Mouse (Mus musculus) liver, embryonic 13.5 days (tissue): Measurements from ENCODE around the gene 1700047I17Rik2. TPM values are rescaled to one million over a fixed set of nuclear protein-coding genes. Genes with fewer than 3 reads are reported as not detected.
"Not testable (repeated sequence)": the region's sequence is repeated elsewhere in the genome, so short reads cannot be mapped to it uniquely, and the experiment has no call there.

Experiments used
- ATAC-seq: fragments of 200-750 bp; cut with Nextera tagmentation; 2 replicates; pipeline ENCODE4 v1.8.0; 2017; ENCODE audit warnings: low read depth, mild to moderate bottlenecking, moderate number of reproducible peaks, moderate library complexity
- DNase-seq: peaks from one replicate; pipeline ENCODE4 v3.0.0; 2022
- H3K27ac ChIP-seq: fragments of 300-500 bp; sonication (generic); 2 replicates; pipeline ENCODE4 v1.5.1; 2015; ENCODE audit warnings: moderate library complexity, mild to moderate bottlenecking, inconsistent platforms
- H3K27me3 ChIP-seq: fragments of 300-500 bp; sonication (generic); 2 replicates; pipeline ENCODE4 v1.6.1; 2015; ENCODE audit warnings: mild to moderate bottlenecking, inconsistent platforms
- H3K36me3 ChIP-seq: fragments of 300-500 bp; sonication (generic); 2 replicates; pipeline ENCODE4 v1.6.1; 2015; ENCODE audit warnings: mild to moderate bottlenecking, inconsistent platforms
- H3K4me1 ChIP-seq: fragments of 300-500 bp; sonication (generic); replicated peaks from 2 replicates; pipeline ENCODE4 v1.6.1; 2015; ENCODE audit warnings: inconsistent platforms
- H3K4me2 ChIP-seq: fragments of 300-500 bp; sonication (generic); 2 replicates; pipeline ENCODE4 v1.6.1; 2015; ENCODE audit warnings: inconsistent platforms, mild to moderate bottlenecking, moderate library complexity
- H3K4me3 ChIP-seq: fragments of 300-500 bp; sonication (generic); replicated peaks from 2 replicates; pipeline ENCODE4 v1.5.1; 2015; ENCODE audit warnings: mild to moderate bottlenecking, inconsistent platforms
- H3K9ac ChIP-seq: fragments of 300-500 bp; sonication (generic); 2 replicates; pipeline ENCODE4 v1.6.1; 2015; ENCODE audit warnings: mild to moderate bottlenecking, inconsistent platforms
- H3K9me3 ChIP-seq: fragments of 300-500 bp; sonication (generic); replicated peaks from 2 replicates; pipeline ENCODE4 v1.6.1; 2016; ENCODE audit warnings: inconsistent platforms
- WGBS: fragments of 180-500 bp; shearing (Covaris S2); methylation state at CpG from one replicate; pipeline ENCODE4 v1.1.7; 2015; ENCODE audit not compliant: insufficient replicate concordance; 5-methylcytosine and 5-hydroxymethylcytosine counted together
- polyA plus RNA-seq: library from polyadenylated mRNA; unstranded; fragments of >200 nt; fragmentation: Nextera tagmentation; extraction: Ambion mirVana; gene quantifications from 2 replicates; pipeline ENCODE4 v1.2.1, GENCODE M21; 2015

1700047I17Rik2 gene
- not detected in 2 replicates for polyA plus RNA-seq

DNA sequence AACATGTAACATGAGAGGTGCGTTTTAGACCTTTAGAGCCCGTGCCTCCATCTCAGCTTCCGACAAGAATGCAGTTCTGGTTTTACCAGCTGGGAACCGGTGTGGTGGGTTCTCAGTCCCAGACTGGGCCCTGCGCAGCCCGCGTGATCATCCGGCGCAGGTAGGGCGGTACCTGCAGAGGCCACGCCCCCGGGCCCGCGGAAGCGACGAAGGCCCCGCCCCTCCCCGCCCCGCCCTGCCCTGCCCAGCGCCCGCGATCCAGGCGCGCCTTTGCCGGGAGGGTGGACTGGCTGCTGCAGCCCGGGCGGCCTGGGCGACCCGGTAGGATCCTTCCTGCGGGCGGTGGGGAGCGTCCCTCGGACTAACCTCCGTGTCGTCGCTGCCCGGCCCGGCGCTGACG, at the start of gene 1700047I17Rik2:
1700047I17Rik2 (plus strand) TSS at position 287 of the 400 bp plus-strand sequence.
- not testable (repeated sequence) for DNase-seq, H3K36me3 ChIP-seq, H3K4me3 ChIP-seq

DNA sequence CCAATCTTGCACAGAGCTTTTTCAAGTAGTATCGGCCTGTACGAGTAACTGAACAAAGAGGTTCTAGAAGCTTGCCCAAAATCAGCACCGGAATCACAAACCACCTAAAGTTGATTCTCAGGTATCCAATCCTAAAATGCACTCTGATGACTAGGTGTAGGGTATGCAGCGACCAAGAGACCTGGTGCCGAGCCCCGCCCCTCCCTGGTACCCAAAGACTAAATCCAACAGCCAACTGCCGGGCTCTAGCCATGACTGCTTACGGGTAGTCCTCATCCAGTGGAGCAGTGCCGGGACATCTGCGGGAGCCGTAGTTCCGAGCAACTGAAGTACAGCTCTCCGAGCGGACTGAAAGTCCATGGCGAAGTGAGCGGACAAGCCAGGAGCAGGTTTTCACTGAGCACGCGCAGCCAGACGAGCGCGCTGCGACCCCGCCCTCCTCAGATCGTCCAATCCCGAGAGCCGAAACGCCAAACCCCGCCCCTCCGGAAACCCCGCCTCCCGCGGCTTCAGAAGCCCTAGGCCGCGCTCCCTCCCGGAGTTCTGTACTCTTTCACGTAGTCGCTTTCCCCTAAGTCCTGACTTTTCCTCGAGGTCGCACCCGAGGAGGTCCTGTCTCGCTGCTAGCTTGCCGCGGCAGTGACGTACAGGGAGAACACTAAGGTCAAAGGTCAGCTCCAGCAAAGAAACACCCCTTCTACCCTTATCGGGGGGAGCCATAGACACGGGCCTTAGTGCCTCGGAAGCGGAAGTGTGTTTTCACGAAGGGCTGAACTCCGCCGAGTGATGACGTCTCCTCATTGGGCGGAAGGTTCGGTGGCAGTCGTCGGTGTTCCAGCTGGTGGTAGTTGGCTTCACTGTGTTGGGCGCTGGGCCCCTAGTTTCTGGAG, 44.6 kb upstream of the 1700047I17Rik2 start, which contains the start of gene Srp54b:
Srp54b (plus strand) TSS at position 546 of the 890 bp plus-strand sequence.
- DNase-seq, H3K27ac ChIP-seq: not testable (repeated sequence)

More for the DNA sequence above, at the start of gene 1700047I17Rik2:
- not testable (repeated sequence) for H3K27ac ChIP-seq, H3K9ac ChIP-seq, H3K4me1 ChIP-seq, H3K27me3 ChIP-seq, H3K9me3 ChIP-seq, H3K4me2 ChIP-seq
- WGBS: no CpG with 5 or more reads among the region's 40 CpGs
- ATAC-seq: peak; percentile 97

GRCm38 (mm10) chr12:55155449-55155783, 44.0 kb upstream of the 1700047I17Rik2 start:
- not testable (repeated sequence) for DNase-seq, H3K27ac ChIP-seq, H3K27me3 ChIP-seq, H3K4me2 ChIP-seq, H3K36me3 ChIP-seq, H3K9me3 ChIP-seq, H3K4me1 ChIP-seq
- H3K4me3 ChIP-seq: peak overlapping the region; percentile 46
- ATAC-seq: peak; percentile 46
- H3K9ac ChIP-seq: peak overlapping the region; percentile 53; the same call in 1 of the 2 replicates
- WGBS: under 1% methylated on average over 10 of the region's 24 CpGs

More for the DNA sequence above, 44.6 kb upstream of the 1700047I17Rik2 start, which contains the start of gene Srp54b:
- not testable (repeated sequence) for H3K36me3 ChIP-seq, H3K4me1 ChIP-seq, H3K4me2 ChIP-seq, H3K9me3 ChIP-seq, H3K27me3 ChIP-seq
- peak within 1 kb of the TSS; percentile 46 for H3K4me3 ChIP-seq
- WGBS: no CpG with 5 or more reads among the region's 57 CpGs
- H3K9ac ChIP-seq: peak within 1 kb of the TSS; percentile 53; the same call in 1 of the 2 replicates
- peak; percentile 96 for ATAC-seq

- not testable (repeated sequence) for H3K9me3 ChIP-seq, H3K27me3 ChIP-seq, H3K4me2 ChIP-seq, ATAC-seq, H3K36me3 ChIP-seq, H3K4me3 ChIP-seq, H3K27ac ChIP-seq, H3K9ac ChIP-seq, DNase-seq, H3K4me1 ChIP-seq
- no CpG with 5 or more reads among the region's 7 CpGs for WGBS
Observed at GRCm38 (mm10) chr12:55167034-55167557, 32.3 kb upstream of the 1700047I17Rik2 start.

- no CpG with 5 or more reads among the region's 8 CpGs for WGBS
- H3K4me1 ChIP-seq, H3K27me3 ChIP-seq, H3K4me3 ChIP-seq, ATAC-seq, H3K9ac ChIP-seq, DNase-seq, H3K4me2 ChIP-seq, H3K9me3 ChIP-seq, H3K27ac ChIP-seq, H3K36me3 ChIP-seq: not testable (repeated sequence)
Observed at GRCm38 (mm10) chr12:55187686-55188085, 11.7 kb upstream of the 1700047I17Rik2 start.

- H3K9ac ChIP-seq, H3K4me2 ChIP-seq, H3K4me1 ChIP-seq, DNase-seq, H3K27me3 ChIP-seq, H3K4me3 ChIP-seq, H3K27ac ChIP-seq, H3K9me3 ChIP-seq, H3K36me3 ChIP-seq, ATAC-seq: not testable (repeated sequence)
- no CpG with 5 or more reads among the region's 5 CpGs for WGBS
Observed at GRCm38 (mm10) chr12:55189127-55189526, 10.3 kb upstream of the 1700047I17Rik2 start.

DNA sequence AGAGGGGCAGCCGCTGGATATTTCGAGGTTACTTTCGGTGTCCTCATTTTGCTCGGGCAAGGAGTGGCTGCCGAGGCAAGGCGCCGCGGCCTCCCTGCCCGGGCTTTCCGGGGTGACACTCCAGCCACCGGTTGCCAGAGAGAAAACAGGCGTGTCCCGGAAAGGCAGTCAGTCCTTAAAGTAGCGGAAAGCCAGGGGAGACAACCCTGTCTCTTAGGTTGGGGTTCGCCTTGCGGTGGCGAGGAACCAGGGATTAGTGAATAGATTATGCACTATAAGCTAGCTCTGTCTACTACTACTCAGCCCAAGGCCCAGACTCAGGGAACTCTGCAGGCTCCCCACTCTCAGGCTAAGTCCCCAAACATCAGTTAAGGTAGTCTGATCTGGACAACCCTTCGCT, 407 bp downstream of the 1700047I17Rik2 start:
- not testable (repeated sequence) for DNase-seq, H3K4me3 ChIP-seq, H3K9me3 ChIP-seq, H3K4me2 ChIP-seq, H3K27me3 ChIP-seq, H3K36me3 ChIP-seq, H3K27ac ChIP-seq, H3K4me1 ChIP-seq, H3K9ac ChIP-seq
- ATAC-seq: peak; percentile 80
- WGBS: no CpG with 5 or more reads among the region's 18 CpGs

- ATAC-seq: peak; percentile 64
- H3K9ac ChIP-seq, H3K4me1 ChIP-seq, H3K4me2 ChIP-seq, H3K4me3 ChIP-seq, H3K9me3 ChIP-seq, DNase-seq, H3K36me3 ChIP-seq, H3K27me3 ChIP-seq, H3K27ac ChIP-seq: not testable (repeated sequence)
- no CpG with 5 or more reads among the region's 6 CpGs for WGBS
Observed at GRCm38 (mm10) chr12:55212944-55213343, 13.6 kb downstream of the 1700047I17Rik2 start.

GRCm38 (mm10) chr12:55229626-55230519, 30.5 kb downstream of the 1700047I17Rik2 start, which contains the start of gene Srp54c:
Gene Srp54c (plus strand): TSS chr12:55230168.
- H3K27ac ChIP-seq, H3K27me3 ChIP-seq, H3K36me3 ChIP-seq, H3K9me3 ChIP-seq, DNase-seq, H3K4me1 ChIP-seq: not testable (repeated sequence)
- WGBS: no CpG with 5 or more reads among the region's 57 CpGs
- ATAC-seq: peak; percentile 95
- Histone ChIP-seq H3K9ac (peak within 1 kb of the TSS; percentile 62), H3K4me3 (peak within 1 kb of the TSS; percentile 59), H3K4me2 (peak within 1 kb of the TSS; percentile 45)

DNA sequence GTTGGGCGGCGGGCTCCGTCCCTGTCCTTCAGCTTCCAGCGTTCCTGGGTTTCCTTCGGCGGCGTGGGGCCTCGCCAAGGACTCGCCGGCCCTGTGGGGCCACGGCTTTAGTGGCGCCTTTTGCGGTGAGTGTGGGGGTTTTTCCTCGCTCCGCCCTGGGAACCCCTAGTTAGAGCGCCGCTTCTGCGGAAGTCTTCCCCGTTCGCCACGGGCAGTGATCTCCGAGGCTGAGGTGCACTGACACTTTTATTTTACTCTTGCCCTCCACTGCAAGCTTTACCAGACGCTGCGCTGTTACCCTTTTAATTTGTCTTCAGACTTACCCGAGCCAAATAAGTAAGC, 31.1 kb downstream of the 1700047I17Rik2 start:
- Histone ChIP-seq H3K4me3 (peak overlapping the region; percentile 59), H3K9ac (peak overlapping the region; percentile 62), H3K4me2 (peak overlapping the region; percentile 45)
- not testable (repeated sequence) for H3K4me1 ChIP-seq, H3K27ac ChIP-seq, H3K9me3 ChIP-seq, H3K27me3 ChIP-seq, H3K36me3 ChIP-seq
- whole genome bisulfite sequencing: under 1% methylated on average over 13 of the region's 25 CpGs
- DNase-seq (peak; percentile 9), ATAC-seq (peak; percentile 40)

GRCm38 (mm10) chr12:55242243-55242642, 42.9 kb downstream of the 1700047I17Rik2 start:
- H3K4me1 ChIP-seq, H3K4me2 ChIP-seq, H3K27ac ChIP-seq, H3K9ac ChIP-seq, DNase-seq, ATAC-seq, H3K36me3 ChIP-seq, H3K9me3 ChIP-seq, H3K27me3 ChIP-seq, H3K4me3 ChIP-seq: not testable (repeated sequence)
- no CpG with 5 or more reads among the region's 8 CpGs for WGBS
